Mouse (Mus musculus) heart, embryonic 15.5 days (tissue): ENCODE measurements at regions not wholly inside any gene's neighbourhood (a gene's known extent, or its start where the extent isn't known, plus 50 kb on each side); places are given as distances from the start of the nearest gene placed in this dataset.

ENCODE experiments used
- ATAC-seq: fragments of 200-750 bp; cut with Nextera tagmentation; replicated peaks from 2 replicates; pipeline ENCODE4 v1.8.0; 2017; ENCODE audit warnings: low read depth, moderate TSS enrichment; ENCODE audit not compliant: insufficient number of reproducible peaks, insufficient read depth, low FRiP score
- H3K27ac ChIP-seq: fragments of 300-500 bp; sonication (generic); 2 replicates; pipeline ENCODE4 v1.5.1; 2015; ENCODE audit warnings: mild to moderate bottlenecking, inconsistent platforms
- H3K27me3 ChIP-seq: fragments of 300-500 bp; sonication (generic); 2 replicates; pipeline ENCODE4 v1.6.1; 2015; ENCODE audit warnings: inconsistent platforms
- H3K36me3 ChIP-seq: fragments of 300-500 bp; sonication (generic); 2 replicates; pipeline ENCODE4 v1.6.1; 2015; ENCODE audit warnings: mild to moderate bottlenecking, inconsistent platforms
- H3K4me1 ChIP-seq: fragments of 300-500 bp; sonication (generic); replicated peaks from 2 replicates; pipeline ENCODE4 v1.6.1; 2015; ENCODE audit warnings: inconsistent platforms
- H3K4me2 ChIP-seq: fragments of 300-500 bp; sonication (generic); 2 replicates; pipeline ENCODE4 v1.6.1; 2015; ENCODE audit warnings: inconsistent platforms, mild to moderate bottlenecking, moderate library complexity
- H3K4me3 ChIP-seq: fragments of 300-500 bp; sonication (generic); 2 replicates; pipeline ENCODE4 v1.5.1; 2015; ENCODE audit warnings: mild to moderate bottlenecking, inconsistent platforms
- H3K9ac ChIP-seq: fragments of 300-500 bp; sonication (generic); 2 replicates; pipeline ENCODE4 v1.6.1; 2015; ENCODE audit warnings: mild to moderate bottlenecking, inconsistent platforms
- H3K9me3 ChIP-seq: fragments of 300-500 bp; sonication (generic); replicated peaks from 2 replicates; pipeline ENCODE4 v1.6.1; 2016; ENCODE audit warnings: inconsistent platforms
- WGBS: fragments of 180-500 bp; shearing (Covaris S2); methylation state at CpG from one replicate; pipeline ENCODE4 v1.1.7; 2015; ENCODE audit warnings: mixed read lengths; 5-methylcytosine and 5-hydroxymethylcytosine counted together

DNA sequence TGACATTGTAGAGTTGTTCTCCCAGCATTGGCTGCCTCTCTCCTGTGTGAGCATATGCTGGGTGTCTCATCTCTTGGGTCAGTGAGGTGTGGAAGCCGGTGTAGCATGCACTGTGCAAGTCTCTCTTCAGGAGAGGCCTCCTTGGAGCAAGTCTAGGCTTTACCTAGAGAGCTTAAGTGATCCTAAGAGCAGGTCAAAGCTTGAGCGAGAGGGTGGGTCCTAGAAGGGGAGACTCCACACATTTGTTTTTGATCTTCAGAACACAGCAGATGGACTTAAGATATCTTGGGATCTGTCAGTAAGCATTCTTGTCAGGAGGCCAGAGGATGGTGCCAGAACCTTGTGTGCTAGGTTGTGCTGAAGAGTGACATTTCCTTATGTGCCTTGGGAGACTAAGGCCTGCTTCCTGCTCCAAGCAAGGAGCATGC, 136.4 kb downstream of the Tmx1 start:
- no peaks in the 10 kb centered on the region for H3K36me3 ChIP-seq
- no peak overlapping the region for H3K4me2 ChIP-seq
- H3K27ac ChIP-seq = no peak overlapping the region
- H3K27me3 ChIP-seq = no peaks in the 10 kb centered on the region
- ATAC-seq = no peak
- no peak overlapping the region for H3K9ac ChIP-seq
- H3K4me3 ChIP-seq = no peak overlapping the region
- H3K4me1 ChIP-seq = peaks cover 3% of the 10 kb centered on the region
- 65% methylated on average over 2 of the region's 2 CpGs for WGBS
- no peaks in the 10 kb centered on the region for H3K9me3 ChIP-seq

DNA sequence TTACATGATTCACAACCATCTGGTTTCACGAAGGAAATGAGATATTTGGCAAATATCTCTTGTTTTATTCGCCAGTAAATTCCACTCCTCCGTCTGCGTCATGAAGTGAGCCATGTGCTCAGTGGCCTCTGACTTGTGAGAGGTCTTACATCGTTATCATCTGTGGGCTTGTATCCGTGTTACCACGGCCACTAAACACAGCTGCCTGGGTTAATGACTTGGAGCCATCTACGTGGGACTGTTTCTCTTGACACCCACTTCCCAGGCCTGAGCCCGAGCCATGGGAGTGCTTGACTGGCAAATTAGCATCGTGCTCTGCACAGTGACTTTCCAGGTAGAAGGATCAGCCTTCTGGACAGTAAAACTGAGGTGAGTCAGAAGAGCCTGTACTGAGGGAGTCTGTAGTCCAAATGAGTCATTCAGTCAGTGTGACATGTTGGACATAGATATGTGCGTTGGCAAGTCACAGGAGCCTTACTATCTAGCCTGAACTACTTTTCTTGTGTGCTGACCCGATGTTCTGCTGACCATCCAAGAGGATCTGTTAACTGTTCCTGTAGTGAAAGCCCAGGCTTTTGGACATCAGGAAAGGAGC, 137.7 kb downstream of the Tmx1 start:
- ATAC-seq = no peak

DNA sequence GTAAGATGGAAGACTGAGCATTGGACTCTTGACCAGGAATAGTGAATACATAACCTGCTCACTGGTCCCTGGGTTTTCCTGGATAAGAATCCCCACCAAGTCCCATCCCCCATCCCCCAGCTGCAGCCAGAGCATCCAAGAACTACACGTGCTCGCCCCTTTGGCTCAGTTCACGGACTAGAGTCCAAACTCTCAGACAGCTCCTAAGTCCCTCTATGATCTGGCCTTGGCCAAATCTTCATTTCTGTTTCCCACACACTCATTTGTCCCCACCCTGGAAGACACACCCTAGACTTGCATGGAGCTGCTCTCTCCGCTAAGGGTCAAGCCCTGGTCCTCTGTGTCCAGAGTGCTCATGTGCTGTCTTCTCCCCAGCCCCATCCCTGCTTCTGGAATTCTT, 139.9 kb downstream of the Tmx1 start:
- no peak overlapping the region for H3K4me3 ChIP-seq
- no peak for ATAC-seq
- H3K36me3 ChIP-seq = no peaks in the 10 kb centered on the region
- no peak overlapping the region for H3K4me2 ChIP-seq
- no peaks in the 10 kb centered on the region for H3K9me3 ChIP-seq
- H3K4me1 ChIP-seq = no peaks in the 10 kb centered on the region
- 83% methylated on average over 4 of the region's 4 CpGs for WGBS
- H3K27me3 ChIP-seq = no peaks in the 10 kb centered on the region
- H3K9ac ChIP-seq = no peak overlapping the region
- no peak overlapping the region for H3K27ac ChIP-seq

More for the DNA sequence above, 137.7 kb downstream of the Tmx1 start:
- Histone ChIP-seq H3K4me3 (no peak overlapping the region), H3K4me1 (peaks cover 3% of the 10 kb centered on the region), H3K4me2 (no peak overlapping the region), H3K9me3 (no peaks in the 10 kb centered on the region), H3K36me3 (no peaks in the 10 kb centered on the region), H3K27me3 (no peaks in the 10 kb centered on the region), H3K27ac (no peak overlapping the region), H3K9ac (no peak overlapping the region)
- 68% methylated on average over 12 of the region's 12 CpGs for WGBS

- Histone ChIP-seq H3K9me3 (no peaks in the 10 kb centered on the region), H3K9ac (no peak overlapping the region), H3K27me3 (no peaks in the 10 kb centered on the region), H3K36me3 (no peaks in the 10 kb centered on the region), H3K27ac (no peak overlapping the region), H3K4me3 (no peak overlapping the region), H3K4me2 (no peak overlapping the region), H3K4me1 (no peaks in the 10 kb centered on the region)
- ATAC-seq = no peak
- WGBS = 73% methylated on average over 15 of the region's 15 CpGs
Measured at GRCm38 (mm10) chr12:70598211-70598701, 145.4 kb downstream of the Tmx1 start.

DNA sequence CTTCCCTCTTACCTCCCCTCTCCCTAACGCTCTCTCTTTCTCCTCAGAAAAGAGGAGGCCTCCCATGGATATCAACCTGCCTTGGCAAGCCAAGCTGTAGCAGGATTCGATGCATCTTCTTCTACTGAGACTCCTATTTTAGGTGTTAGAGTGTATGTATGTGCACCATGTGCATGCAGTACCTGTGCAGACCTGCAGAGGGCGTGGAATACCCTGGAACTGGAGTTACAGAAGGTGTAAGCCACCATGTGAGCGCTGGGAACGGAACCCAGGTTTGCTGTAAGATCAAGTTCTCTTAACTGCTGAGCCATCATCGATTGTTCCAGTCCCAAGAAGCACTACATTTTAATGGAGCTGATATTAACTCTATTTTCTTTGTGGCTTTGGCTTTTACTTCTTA, 146.8 kb downstream of the Tmx1 start:
- Histone ChIP-seq H3K36me3 (no peaks in the 10 kb centered on the region), H3K27me3 (no peaks in the 10 kb centered on the region), H3K9ac (no peak overlapping the region), H3K27ac (no peak overlapping the region), H3K4me3 (no peak overlapping the region), H3K4me2 (no peak overlapping the region), H3K4me1 (no peaks in the 10 kb centered on the region), H3K9me3 (no peaks in the 10 kb centered on the region)
- 83% methylated on average over 6 of the region's 6 CpGs for WGBS
- no peak for ATAC-seq

DNA sequence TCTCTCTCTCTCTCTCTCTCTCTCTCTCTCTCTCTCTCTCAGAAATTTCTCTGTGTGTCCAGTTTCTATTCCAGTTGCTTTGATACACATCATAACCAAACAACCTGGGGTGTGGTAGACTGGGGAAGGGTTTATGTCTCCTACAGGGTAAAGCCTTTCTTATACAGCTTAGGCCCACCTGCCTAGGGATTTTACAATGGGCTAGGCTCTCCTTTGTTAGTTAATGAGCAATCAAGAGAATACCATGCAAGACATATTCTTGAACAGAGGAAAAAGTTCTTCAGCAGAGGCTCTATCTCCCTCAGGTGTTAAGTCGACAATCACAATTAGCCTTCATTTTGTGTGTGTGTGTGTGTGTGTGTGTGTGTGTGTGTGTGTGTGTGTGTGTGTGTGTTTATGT, 151.0 kb downstream of the Tmx1 start:
- Histone ChIP-seq H3K9ac (no peak overlapping the region), H3K4me2 (no peak overlapping the region), H3K36me3 (no peaks in the 10 kb centered on the region), H3K4me3 (no peak overlapping the region), H3K9me3 (no peaks in the 10 kb centered on the region), H3K27me3 (no peaks in the 10 kb centered on the region), H3K4me1 (peaks cover 6% of the 10 kb centered on the region), H3K27ac (no peak overlapping the region)
- 94% methylated on average over 1 of the region's 1 CpGs for WGBS
- ATAC-seq = no peak

DNA sequence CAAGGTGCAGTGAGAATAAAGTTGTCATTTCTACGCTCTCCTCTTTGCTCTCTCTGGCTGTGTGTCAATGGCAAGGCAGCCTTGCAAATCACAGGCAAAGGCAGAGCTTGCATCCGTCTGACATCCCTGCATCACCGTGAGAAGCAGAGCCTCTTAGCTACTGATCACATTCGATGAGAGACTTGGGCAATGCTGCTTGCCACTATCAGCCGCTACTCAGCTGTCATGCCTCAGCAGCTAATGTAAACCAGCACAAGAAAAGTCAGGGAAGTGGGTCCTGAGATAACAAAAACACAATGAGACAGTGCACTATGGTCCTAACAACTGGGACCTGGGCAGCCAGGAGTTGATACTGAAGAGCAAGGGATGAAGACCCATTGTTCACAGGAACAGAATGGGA, 155.8 kb downstream of the Tmx1 start:
- no peak overlapping the region for H3K9ac ChIP-seq
- H3K27ac ChIP-seq = peak overlapping the region; percentile 49
- no peak overlapping the region for H3K4me2 ChIP-seq
- H3K4me3 ChIP-seq = no peak overlapping the region
- no peak for ATAC-seq
- WGBS = 32% methylated on average over 5 of the region's 5 CpGs
- H3K27me3 ChIP-seq = no peaks in the 10 kb centered on the region
- no peaks in the 10 kb centered on the region for H3K36me3 ChIP-seq
- peaks cover 10% of the 10 kb centered on the region for H3K4me1 ChIP-seq
- H3K9me3 ChIP-seq = no peaks in the 10 kb centered on the region

DNA sequence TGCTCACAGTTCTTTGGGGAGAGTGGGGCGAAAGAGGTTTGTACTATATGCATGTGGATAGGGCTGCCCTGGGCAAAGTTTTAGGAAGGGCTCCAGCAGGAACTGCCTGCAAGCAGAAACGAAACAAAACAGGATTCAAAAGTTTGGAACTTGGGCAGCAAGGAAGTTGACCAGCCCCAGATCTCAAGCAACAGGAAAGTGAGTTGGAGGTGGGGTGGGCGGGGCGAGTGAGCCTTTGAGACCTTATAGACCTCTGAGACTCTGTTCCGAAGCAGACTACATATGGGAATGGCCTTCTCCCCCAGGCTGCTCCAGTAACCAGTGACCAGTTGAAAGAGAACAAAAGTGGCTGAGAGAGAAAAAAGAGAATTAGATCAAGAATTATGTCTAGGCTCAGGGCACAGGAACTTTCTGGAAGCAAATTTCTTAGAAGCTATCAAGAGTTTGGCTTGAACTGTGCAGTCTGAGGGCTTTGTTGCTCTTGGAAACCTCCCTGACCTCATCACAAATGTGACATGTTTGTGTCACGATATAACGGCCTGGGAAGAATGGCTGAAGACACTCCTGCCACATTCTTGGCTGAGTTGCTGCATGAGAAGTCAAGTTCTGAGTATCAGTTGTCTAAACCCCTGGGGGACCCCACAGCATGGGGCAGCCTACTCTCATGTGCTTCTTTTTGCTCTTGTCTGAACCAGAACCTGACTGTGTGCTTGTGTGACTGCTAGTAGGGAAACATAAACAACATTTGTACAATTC, 156.4 kb downstream of the Tmx1 start:
- H3K27me3 ChIP-seq = no peaks in the 10 kb centered on the region
- no peak overlapping the region for H3K4me2 ChIP-seq
- peaks cover 10% of the 10 kb centered on the region for H3K4me1 ChIP-seq
- peak overlapping the region; percentile 49 for H3K27ac ChIP-seq
- no peak overlapping the region for H3K4me3 ChIP-seq
- H3K36me3 ChIP-seq = no peaks in the 10 kb centered on the region
- no peak for ATAC-seq
- WGBS = 56% methylated on average over 7 of the region's 7 CpGs
- H3K9ac ChIP-seq = no peak overlapping the region
- no peaks in the 10 kb centered on the region for H3K9me3 ChIP-seq

GRCm38 (mm10) chr12:70611891-70612290, 159.0 kb downstream of the Tmx1 start:
- WGBS = 36% methylated on average over 5 of the region's 5 CpGs
- H3K36me3 ChIP-seq = no peaks in the 10 kb centered on the region
- no peaks in the 10 kb centered on the region for H3K9me3 ChIP-seq
- peak; percentile 53; the same call in 1 of the 2 replicates for ATAC-seq
- H3K4me3 ChIP-seq = no peak overlapping the region
- H3K4me2 ChIP-seq = no peak overlapping the region
- peaks cover 18% of the 10 kb centered on the region for H3K4me1 ChIP-seq
- no peaks in the 10 kb centered on the region for H3K27me3 ChIP-seq
- H3K27ac ChIP-seq = peak overlapping the region; percentile 50
- no peak overlapping the region for H3K9ac ChIP-seq

DNA sequence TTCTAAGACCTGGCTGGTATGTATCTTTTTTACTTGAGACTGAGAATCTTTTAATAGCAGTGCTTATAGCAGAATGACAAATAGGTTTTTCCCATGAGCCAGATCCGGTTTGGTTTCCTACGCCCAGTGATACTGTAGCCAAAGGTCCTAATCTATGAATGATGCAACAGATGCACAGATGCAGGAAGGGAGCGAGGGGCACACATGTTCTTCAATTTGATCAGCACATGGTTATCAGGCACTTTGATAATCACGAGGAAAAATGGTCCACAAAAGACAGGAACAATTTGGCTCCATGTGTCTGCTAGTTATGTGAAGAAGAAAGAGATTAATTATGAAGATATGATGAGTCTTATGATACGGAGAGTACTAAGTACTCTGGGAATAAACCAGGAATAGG, 160.3 kb downstream of the Tmx1 start:
- H3K4me3 ChIP-seq = no peak overlapping the region
- no peak overlapping the region for H3K27ac ChIP-seq
- H3K27me3 ChIP-seq = no peaks in the 10 kb centered on the region
- no peak for ATAC-seq
- 60% methylated on average over 5 of the region's 5 CpGs for WGBS
- H3K4me1 ChIP-seq = peaks cover 18% of the 10 kb centered on the region
- no peaks in the 10 kb centered on the region for H3K9me3 ChIP-seq
- no peak overlapping the region for H3K9ac ChIP-seq
- no peaks in the 10 kb centered on the region for H3K36me3 ChIP-seq
- H3K4me2 ChIP-seq = no peak overlapping the region

GRCm38 (mm10) chr12:70614101-70614500, 161.2 kb downstream of the Tmx1 start:
- H3K36me3 ChIP-seq = no peaks in the 10 kb centered on the region
- no peak overlapping the region for H3K4me3 ChIP-seq
- no peak overlapping the region for H3K4me2 ChIP-seq
- ATAC-seq = no peak
- no peak overlapping the region for H3K27ac ChIP-seq
- H3K9ac ChIP-seq = no peak overlapping the region
- WGBS = 78% methylated on average over 2 of the region's 2 CpGs
- peaks cover 10% of the 10 kb centered on the region for H3K4me1 ChIP-seq
- no peaks in the 10 kb centered on the region for H3K9me3 ChIP-seq
- H3K27me3 ChIP-seq = no peaks in the 10 kb centered on the region

DNA sequence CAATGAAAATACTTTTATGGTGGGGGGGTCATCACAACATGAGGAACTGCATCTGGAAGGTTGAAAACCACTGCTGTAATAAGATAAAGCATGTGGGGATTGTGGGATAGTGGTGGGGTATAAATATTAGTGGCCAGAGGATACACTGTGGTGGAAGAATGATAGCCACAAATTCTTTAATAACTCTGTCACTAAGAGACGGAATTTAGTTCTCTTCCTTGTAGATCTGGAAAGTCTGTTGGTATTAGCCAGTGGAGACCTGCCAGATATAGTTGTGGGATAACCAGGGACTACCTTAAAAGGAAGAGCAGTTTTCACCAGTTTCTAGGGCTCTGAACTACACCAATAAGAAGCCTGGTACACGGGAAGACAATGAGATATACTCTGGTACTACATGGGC, 161.8 kb downstream of the Tmx1 start:
- WGBS = 73% methylated on average over 2 of the region's 2 CpGs
- H3K9ac ChIP-seq = no peak overlapping the region
- no peak overlapping the region for H3K4me3 ChIP-seq
- H3K27ac ChIP-seq = no peak overlapping the region
- H3K9me3 ChIP-seq = no peaks in the 10 kb centered on the region
- no peak overlapping the region for H3K4me2 ChIP-seq
- no peak for ATAC-seq
- H3K4me1 ChIP-seq = peaks cover 8% of the 10 kb centered on the region; the same call in 1 of the 2 replicates
- no peaks in the 10 kb centered on the region for H3K27me3 ChIP-seq
- no peaks in the 10 kb centered on the region for H3K36me3 ChIP-seq
